Mouse (Mus musculus): Measurements from ENCODE around the gene Jmjd4.

DNA sequence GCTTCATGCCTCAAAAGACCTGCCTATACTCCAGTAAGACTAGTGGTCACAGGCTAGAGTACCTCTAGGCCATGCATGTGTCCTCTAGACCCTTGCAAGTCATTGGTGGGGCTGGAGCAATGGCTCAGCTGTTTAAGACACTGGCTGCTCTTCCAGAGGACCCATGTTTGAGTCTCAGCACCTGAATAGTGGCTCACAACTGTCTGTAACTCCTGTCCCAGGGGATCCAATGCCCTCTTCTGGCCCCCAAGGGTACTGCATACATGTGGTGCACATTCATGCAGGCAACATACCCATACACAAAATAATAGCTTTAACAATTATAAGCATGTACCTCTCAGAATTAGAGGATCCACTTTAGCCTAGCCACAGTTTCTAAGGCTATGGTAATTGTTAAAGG is 6.7 kb upstream of the Jmjd4 start:
- no peak for TF ChIP-seq GATA1 (IDR thresholded peaks at IDR 0.05; ENCODE audit: low read length)
- TF ChIP-seq TAL1 (IDR thresholded peaks at IDR 0.05; ENCODE audit: low read length), result no peak
